Mouse (Mus musculus) spleen, adult 18-20 months (tissue): ENCODE data around the gene Casc3.

Experiments
- DNase-seq, 2 experiments: peaks; one replicate each; pipeline ENCODE4 v3.0.0; 2022; ENCODE audit warnings: mixed read lengths in 2 of 2

Casc3 gene

DNA sequence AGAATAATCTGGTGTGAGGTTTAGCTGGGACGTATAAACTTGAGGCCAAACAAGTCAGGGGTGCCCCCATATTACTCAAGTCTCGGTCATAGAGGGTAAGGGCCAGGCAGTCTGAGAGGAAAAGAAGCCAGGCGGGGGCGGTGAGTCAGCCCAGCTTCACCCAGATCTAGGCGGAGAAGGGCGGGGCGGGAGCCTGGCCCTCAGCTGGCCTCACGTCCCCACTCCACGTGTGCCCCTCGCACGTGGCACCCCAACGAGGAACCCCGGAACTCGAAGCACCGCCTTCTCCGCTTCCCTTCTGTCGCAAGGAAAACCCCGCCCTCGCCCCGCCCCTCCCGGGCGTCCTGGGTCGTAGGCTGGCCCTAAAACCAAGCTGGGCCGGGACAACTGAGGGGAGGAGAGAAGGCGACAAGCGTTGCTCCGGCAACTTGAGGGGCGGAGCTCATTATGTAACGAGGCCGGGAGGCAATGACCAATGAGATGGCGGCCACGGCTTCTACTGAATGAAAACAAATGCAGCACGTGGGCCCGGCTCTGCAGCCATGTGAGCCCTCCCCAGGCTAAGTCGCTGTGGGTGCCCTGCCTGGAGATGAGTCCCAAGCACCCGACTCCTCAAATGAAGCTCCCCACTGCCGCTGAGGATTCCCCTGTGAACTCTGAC lies 30.9 kb upstream of the Casc3 start:
- DNase-seq = peak; percentile 97 to 98

DNA sequence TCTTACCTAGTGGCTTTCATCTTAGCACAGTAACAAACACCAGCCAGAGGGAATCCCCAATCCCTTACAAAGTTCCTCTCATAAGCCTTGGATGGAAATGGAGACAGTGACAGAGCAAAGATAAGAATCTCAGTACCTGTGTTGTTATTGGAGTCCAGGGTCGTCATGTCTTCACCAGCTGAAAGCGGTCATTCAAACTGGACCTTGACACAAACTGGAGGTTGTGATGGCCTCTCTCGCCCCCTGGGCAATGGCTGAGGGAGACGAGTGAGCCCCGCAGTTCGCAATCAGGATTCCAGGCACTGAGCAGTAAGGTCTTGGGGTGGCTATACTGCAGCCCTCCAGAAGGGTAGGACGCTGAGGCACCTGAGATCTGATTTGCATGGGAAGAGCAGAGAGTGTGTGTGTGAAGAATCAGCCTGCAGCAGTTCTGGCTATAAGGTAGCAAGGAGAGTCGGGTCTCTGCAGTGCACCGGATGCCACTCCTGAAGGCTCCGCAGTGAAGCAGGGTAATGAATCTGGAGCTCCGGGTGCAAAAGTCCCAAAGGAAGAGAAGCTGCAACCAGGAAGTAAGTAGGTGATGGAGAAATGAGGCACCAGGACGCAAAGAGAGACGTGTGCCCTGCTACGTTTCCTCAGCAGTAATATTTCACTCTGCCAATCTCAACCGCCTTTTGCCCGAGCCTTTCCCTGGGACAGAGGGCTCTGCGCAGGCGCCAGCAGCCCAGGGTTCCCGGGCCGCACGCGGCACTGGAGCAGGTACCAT lies 29.9 kb upstream of the Casc3 start, which contains the start of gene Nr1d1:
TSS of gene Nr1d1 (minus strand) at position 752 of the 766 bp plus-strand sequence.
- no peak for DNase-seq

DNA sequence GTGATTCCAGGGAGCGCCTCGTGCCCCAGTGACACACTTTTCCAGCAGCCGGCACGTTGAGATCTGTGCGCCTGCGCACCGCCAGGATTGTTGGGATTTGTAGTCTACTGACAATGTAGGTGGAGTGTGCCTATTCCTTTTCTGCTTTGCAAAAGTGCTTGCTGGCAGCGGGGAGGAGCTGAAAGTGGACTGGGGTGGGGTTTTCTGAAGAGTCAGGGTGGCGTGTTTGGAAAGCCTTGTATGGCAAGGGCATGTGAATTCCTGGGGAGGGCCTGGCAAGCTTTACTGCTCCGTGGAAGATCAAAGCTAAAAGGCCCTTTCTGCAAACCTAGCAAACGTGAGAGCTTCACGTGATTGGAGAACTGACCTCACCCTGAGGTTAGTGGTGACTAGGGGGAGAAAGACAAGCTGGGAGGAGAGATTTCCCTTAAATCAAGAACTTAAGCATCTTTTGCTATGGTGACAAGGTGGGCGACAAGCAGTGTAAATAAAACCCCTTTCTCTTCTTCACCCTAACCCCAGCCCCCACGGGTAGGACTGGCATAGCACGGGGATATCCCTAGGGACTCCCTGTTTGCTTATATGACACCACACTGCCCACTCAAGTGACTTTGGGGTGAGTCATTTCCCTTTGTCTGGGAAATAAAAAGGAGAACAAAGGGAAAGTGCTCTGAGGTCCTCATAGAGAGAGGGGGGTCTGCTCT lies 29.2 kb upstream of the Casc3 start:
- peak; percentile 80 to 82 for DNase-seq

DNA sequence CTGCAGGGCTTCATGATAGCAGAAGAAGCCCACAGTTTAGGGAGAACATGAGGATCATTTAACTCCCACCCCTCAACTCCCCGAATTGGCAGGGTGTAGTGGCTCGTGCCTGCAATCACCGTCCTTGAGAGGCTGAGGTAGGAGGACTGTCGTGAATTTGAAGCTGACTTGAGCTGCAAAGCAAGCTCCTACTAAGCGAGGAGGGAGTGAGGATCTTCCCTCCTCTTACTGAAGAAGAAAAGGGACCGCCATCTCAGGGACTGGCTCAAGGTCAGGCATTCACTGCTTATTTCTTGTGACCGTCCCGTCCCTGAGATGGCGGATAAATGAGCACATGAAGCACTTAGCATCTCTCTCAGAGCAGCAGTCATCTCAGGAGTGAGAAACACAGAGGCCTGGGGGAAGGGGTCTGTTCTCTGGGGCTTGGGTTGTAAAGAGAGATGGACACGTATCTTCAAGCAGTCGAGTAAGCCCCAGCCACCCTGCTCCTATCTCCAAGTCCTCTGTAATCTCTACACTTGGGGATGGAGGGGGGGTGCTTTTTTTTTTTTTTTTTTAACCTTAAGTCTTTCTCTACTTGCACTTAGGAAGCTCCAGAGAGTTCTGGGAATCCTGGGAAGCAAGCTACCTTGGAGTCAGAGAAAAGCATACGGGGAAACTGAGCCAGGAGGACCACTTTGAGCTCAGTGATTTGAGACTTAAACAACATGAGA lies 28.5 kb upstream of the Casc3 start:
- no peak for DNase-seq

DNA sequence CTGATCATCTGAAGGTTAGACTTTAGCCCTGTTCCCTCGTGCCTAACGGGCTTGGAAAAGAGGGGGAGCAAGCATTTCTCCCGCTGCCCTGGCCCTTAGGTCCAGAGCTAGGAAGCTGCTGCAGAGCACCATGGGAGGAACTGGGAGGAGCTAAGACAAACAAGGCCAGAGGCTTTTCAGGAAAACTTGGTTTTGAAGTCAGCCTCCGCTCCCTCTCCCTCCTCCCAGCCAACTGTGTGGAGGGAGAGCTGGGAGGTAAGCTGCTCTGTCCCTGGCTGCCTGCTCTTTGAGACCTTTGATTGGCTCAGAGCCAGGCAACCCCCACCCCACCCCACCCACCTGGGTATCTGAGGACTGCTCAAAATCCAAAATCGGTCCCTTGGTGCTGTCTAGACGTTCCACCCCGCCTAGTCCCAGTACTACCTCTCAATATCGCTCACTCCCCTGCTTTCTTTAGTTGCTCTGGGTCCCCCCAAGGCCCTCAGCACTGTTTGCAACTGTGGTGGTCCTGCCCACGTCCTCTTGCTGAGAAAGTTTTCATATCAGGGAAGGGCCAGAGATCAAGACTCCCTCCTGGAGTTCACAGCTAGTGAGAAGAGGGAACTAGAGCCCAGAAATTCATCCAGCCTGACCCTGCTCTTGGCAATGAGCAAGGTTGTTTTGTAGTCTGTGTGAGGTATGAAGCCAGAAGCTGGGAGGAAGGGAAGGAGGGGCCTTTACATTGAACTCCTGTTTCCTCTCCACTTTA lies 27.7 kb upstream of the Casc3 start:
- DNase-seq = no peak

DNA sequence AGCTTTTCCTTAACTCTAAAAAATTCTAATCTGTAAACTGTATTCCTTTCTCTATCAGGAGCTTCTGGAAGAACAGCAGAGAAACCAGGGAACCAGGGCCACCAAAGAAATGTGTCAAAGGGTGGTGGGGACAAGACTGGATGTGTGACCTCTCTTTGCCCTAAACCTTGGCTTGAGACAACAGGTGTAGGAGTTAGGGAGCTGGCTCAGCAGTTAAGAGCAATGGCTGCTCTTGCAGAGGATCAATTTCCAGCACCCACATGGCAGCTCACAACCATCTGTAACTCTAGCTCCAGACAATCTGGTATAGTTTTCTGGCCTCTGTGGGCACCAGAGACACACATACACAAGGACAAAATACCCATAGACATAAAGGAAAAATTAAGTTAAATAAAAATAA lies 26.8 kb upstream of the Casc3 start:
- no peak for DNase-seq

DNA sequence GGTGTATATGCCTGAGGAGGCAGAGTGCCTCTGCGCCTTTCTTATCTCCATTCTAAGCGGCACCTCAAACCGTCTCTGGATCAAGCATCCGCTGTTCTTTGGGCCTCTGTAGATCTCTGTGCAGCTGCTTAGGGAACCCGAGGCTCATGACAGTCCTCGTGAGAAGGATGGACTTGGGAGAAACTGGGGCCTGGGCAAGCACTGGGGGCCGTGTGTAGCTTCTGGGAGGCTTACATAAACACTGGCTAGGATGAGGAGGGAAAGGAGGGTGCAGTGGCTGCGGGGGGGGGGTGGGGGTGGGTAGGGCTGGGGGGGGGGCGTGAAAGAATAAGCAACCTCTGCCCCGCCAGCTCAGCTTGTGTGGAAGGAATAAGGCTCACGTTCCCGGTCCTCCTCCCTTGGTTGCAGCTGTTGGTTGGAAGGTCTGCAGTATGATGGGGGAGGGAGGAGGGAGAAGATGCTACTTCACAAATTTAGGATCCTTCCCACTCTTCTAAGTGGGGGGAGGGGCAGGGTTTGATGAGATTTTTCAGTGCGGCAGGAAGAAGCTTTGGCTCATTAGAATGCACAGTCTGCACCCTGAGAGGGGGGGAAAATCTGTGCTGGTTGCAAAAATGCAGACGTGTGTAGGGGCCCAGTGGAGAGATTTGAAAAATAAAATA lies 22.7 kb upstream of the Casc3 start:
- DNase-seq = no peak

DNA sequence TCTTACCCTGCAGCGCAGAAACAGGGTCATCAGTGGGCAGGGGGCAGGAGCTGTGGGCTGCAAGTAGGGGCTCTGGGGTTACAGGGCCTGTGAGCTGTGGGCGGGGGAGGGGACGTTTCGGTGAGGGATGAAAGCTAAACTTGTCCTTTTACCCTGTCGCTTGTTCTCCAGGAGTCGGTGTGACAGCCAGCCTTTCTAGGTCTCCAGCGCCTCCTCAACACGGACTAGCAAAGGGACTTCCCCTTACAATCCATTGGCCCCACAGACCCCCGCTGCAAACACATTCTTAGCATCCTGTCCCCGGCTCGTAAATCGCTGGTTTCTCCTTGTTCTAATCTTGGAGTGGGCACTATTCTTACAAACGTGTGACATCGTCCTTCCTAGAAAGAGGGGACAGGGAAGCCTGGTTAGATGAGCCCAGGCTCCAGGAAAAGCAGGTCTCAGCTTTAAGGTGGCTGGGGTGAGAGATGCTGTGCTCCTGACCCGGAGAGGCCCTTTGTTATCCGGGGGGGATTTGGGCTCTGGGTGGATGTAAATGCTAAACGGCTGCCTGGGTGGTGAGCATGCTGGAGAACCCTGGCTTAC lies 22.0 kb upstream of the Casc3 start:
- no peak for DNase-seq

DNA sequence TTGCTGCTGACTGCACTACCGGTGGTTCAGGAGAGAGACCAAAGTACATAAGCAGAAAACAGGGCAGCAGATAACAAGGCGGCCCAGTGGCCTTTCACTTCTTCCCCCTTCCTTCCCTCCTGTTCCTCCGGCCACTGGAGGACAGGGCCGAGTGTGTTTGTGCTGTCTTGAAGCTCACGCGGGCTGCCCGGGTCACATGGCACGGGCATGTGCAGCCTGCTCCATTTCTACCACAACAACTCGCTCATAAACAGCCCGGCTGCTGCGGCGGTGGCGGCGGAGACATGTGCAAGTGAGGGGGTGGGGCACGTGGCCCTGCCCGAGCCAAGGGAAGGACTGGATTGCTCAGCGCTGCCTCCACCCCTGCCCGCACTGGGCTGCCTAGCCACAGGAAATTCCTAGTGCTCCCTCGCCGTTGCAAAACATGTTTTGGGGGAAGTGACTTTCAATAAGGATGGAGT lies 21.4 kb upstream of the Casc3 start:
- peak; percentile 70 to 75 for DNase-seq

DNA sequence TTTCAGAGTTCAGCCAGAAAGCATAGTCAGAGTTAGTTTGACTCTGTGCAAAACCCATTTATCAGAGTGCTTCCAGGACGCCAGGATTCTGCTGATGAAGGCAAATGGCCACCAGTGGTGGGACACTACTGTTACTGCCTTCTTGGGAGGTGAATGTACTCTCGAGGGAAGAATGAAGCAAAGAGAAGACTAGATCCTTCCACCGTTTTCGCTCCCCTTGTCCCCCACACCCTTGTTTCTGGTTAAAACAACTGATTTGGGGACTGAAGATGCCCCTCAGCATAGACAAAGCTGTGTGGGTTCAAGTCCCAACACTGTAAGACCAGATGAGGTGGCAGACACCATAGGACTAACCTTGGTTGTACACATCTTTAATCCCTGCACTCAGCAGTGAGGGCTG lies 20.6 kb upstream of the Casc3 start:
- DNase-seq = no peak

DNA sequence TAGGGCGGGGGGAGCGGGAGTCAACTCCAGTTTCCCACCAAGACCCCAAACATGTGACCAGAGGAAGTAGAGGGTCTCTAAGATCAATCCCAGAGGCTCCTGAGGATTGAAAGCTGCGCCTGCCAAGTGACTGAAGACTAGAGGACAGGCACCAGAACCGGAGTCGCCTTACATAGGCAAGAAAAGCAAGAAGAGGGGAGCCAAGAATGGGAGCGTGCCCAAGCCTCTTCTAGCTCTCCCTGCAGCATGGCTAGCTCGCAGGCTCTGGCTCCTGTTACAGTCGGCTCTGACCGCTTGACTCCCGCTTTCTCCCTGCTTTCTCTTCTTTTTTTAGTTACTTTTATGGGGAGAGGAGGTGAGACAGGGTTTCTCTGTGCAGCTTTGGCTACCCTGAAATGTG lies 19.5 kb upstream of the Casc3 start:
- DNase-seq = no peak

DNA sequence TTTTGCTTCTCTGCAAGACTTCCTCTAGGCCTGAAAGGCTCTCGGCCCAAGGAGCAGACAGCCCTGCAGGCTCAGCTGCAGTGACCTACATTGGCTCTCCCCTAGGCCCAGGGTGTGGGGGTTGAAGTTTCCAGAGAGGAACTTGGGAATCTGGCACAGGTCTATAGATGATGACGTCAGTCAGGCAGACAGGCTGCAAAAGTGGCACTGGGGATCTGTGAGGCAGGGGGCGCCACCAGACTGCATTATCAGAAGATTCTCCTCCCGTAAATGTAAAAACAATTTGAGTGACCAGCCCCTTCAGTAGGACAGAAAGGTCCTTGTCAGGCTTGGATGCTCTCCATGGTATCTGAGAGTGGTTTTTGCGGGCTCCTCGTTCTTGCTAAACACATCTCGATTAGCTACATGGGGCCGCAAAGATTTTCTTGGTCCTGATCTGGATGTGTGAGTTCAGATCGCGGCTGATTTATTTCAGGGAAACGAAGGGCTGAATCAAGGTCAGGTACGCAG lies 18.9 kb upstream of the Casc3 start:
- peak; percentile 54 to 76 for DNase-seq

DNA sequence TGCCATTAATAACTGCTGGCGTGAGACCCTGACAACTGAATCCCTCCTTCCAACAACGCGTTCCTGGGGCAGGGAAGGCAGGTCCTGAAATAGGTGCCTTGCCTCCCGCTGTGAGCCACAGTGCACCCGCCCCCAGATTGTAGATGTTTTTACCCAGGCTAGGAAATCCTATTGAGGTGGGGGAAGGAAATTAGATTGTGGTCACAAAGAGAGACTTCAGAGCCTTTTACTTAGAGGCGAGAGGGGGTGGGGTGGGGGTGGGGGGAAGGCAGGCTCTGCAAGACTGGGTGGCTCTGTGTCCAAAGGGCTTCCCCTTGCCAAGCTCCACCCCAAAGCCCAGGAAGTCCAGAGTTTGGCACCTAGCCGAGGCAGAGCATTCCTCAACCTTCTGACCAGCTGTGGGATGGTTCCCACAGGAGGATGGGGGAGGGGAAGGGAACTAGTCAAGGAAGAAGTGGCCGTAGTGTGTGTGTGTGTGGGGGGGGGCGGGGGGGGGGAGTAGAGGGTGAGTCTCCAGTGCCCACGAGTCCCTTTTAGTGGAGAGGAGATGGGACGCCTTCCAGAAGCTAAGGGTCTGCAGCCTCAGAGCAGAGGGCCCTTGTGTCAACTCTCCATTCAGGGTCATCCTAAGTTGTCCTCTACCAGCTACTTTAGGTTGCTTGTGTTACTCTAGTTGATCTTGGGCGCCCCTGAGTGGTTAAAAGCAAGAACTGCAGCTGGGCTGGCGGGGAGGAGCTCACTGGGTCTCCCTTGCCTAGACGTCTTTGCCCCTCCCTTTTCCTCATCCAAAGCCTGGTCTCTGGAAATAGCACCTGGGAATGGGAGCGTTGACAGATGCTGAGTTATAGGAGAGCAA lies 18.1 kb upstream of the Casc3 start:
- peak; percentile 86 to 89 for DNase-seq

DNA sequence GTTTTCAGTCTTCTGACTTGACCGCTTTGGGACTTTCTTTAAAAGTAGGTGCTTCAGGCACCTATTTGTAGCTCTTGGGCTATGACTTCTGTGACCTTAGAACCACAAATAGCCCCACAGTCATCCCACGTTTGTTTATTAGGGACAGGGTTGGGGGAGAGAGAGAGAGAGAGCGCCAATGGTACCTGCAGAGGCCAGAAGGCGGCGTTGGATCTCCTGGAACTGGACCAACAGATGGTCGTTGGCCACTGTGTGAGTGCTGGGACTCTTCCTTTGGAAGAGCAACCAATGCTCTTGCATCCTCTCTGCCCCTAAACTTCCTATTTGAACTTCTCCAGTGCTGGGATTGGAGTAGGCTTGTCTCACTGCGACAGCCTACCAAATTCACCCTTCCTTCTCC lies 17.5 kb upstream of the Casc3 start:
- DNase-seq = no peak

DNA sequence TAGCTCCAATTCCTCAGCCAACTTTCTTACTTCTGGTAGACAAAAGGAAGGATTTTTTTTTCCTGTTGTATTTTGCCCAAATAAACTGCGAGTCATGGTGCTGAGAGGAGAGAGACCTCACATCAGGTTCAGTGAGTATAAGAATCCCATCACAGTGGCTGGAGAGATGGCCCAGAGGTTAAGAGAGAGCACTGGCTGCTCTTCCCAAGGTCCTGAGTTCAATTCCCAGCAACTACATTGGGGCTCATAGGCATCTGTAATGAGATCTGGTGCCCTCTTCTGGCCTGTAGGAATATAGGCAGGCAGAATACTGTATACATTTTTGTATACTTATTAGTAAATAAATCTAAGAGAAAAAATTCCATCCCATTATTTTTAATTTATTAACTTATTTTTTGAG lies 17.0 kb upstream of the Casc3 start:
- no peak for DNase-seq

DNA sequence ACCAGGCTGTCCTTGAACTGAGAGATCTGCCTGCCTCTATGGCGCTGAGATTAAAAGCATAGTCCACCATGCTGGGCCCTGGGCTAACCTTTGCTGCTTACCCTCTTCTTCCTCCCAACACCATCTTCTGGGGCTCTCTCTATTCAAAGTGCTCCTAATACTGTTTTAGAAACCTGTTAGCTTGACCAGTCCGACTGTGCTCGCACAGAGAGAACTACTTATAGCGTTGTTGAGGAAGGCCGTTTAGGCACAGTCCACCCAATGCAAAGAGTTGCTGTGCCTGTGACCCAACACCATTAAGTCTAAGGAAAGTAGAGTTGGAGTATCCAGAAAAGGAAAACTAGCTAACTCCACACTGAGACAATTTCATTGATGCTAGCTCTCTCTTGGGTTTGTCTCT lies 16.6 kb upstream of the Casc3 start:
- no peak for DNase-seq

DNA sequence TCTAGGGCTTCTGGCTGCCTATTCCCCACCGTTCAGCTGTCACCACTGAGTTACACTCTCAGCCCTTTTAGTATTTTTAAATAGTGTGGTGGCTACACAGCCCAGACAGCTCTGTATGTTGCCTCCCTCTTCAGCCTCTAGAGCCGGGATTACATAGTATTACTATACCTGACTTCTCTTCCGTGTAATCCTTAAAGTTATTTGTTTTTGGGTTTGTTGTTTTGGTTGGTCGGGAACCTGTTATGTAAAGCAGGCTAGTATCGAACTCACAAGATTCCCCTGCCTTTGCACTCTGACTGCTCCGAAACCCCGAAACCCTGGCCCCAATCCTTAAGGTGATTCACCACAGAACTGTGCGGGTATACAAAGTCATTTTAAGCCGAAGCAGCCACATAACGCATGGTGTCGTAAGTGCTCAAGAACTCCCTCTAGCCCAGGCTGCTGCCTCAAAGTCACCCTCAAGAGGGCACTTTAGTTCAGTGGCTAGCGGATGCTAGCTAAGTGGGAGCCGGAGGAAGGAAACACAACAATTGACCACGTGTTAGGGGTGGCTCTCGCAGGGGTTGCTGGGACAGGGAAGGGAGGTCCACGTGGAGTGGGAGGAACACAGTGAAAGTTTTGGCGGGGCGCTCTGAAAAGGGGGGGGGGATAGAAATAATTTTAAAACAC lies 16.0 kb upstream of the Casc3 start:
- DNase-seq = peak; percentile 80 to 83

DNA sequence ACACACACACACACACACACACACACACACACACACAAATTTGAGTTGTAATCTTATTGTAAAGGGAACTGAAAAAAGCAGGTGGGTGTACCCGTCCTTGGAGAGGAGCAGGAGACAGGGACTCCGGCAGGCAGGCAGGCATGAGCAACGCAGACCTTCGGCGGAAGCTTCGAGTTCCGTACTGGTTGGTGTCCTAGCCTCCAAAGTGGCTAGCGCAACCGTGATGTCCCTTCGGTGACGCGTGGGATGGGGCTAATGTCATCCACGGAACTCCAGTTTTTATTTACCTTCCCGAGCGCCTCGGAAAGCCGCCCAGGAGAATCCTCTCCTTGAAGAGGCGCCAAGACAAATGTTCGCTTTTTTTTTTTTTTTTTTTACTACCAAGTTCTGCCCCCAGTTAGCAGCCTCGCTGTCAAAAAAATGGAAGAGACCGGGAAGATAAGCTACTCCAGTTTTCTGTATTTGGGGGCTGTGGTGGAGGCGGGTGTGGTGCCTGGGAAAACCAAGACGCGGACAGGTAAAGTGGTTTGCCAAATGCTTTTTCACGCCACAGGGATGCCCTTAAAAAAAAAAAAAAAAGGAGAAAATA lies 15.4 kb upstream of the Casc3 start:
- no peak for DNase-seq

DNA sequence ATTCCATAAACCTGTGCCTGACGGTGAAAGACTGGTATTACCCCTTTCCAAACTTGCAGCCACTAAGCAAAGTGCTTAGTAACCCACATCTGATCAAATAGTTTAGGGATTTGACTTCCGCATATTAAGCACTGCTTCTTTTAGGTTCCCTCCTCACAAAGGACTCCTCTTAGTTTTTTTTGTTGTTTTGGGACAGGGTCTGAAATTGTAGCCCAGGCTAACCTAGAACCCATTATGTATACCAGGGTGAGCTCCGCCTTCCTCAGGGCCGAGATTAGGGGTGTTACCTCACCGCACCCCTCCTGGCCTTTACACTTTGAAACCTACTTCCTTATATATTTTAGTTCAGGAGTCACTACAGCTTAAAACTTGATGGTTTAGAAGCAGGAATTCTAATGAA lies 14.9 kb upstream of the Casc3 start:
- DNase-seq = no peak
